Mouse (Mus musculus) embryonic facial prominence, embryonic 14.5 days (tissue): ENCODE measurements around the gene Abcd2. TPM values are rescaled to one million over a fixed set of nuclear protein-coding genes. Genes with fewer than 3 reads are reported as not detected.
A peak's percentile ranks its signal among the peaks of the same experiment; 100 is the strongest.

ENCODE experiments used
- ATAC-seq: fragments of 200-750 bp; cut with Nextera tagmentation; 2 replicates; pipeline ENCODE4 v1.8.0; 2017; ENCODE audit warnings: low read depth, moderate number of reproducible peaks, moderate TSS enrichment
- DNase-seq: peaks from one replicate; pipeline ENCODE4 v3.0.0-alpha.2; 2015; ENCODE audit warnings: low spot score
- H3K27ac ChIP-seq: fragments of 300-500 bp; sonication (generic); replicated peaks from 2 replicates; pipeline ENCODE4 v1.5.1; 2014; ENCODE audit warnings: low read depth, mild to moderate bottlenecking, low read length, moderate library complexity
- H3K27me3 ChIP-seq: fragments of 300-500 bp; sonication (generic); replicated peaks from 2 replicates; pipeline ENCODE4 v1.6.1; 2014; ENCODE audit warnings: low read length; ENCODE audit not compliant: control insufficient read depth, insufficient read depth
- H3K36me3 ChIP-seq: fragments of 300-500 bp; sonication (generic); 2 replicates; pipeline ENCODE4 v1.6.1; 2014; ENCODE audit warnings: low read length, mixed read lengths; ENCODE audit not compliant: control insufficient read depth, insufficient read depth
- H3K4me1 ChIP-seq: fragments of 300-500 bp; sonication (generic); 2 replicates; pipeline ENCODE4 v1.6.1; 2014; ENCODE audit warnings: antibody characterized with exemption, low read length; ENCODE audit not compliant: control insufficient read depth, insufficient read depth
- H3K4me2 ChIP-seq: fragments of 300-500 bp; sonication (generic); 2 replicates; pipeline ENCODE4 v1.6.1; 2014; ENCODE audit warnings: low read depth, mild to moderate bottlenecking, low read length, moderate library complexity, mixed read lengths
- H3K4me3 ChIP-seq: fragments of 300-500 bp; sonication (generic); 2 replicates; pipeline ENCODE4 v1.5.1; 2014; ENCODE audit warnings: low read depth, mild to moderate bottlenecking, low read length
- H3K9ac ChIP-seq: fragments of 300-500 bp; sonication (generic); 2 replicates; pipeline ENCODE4 v1.6.1; 2014; ENCODE audit warnings: low read depth, mild to moderate bottlenecking, low read length, moderate library complexity, mixed read lengths
- H3K9me3 ChIP-seq: fragments of 300-500 bp; sonication (generic); 2 replicates; pipeline ENCODE4 v1.6.1; 2016; ENCODE audit warnings: low read length; ENCODE audit not compliant: control insufficient read depth
- WGBS: fragments of 180-500 bp; shearing (Covaris S2); extraction: QIAGEN DNeasy Blood & Tissue Kit; methylation state at CpG from one replicate; pipeline ENCODE4 v1.1.7; 2014; 5-methylcytosine and 5-hydroxymethylcytosine counted together
- polyA plus RNA-seq: library from polyadenylated mRNA; unstranded; fragments of >200 nt; fragmentation: Nextera tagmentation; extraction: Ambion mirVana; gene quantifications from 2 replicates; pipeline ENCODE4 v1.2.1, GENCODE M21; 2014

Abcd2 gene
- polyA plus RNA-seq, 1 experiment from 2014 or later = 4.8 TPM

- peak; percentile 33; the same call in 1 of the 2 replicates for ATAC-seq
- WGBS = 56% methylated on average over 9 of the region's 9 CpGs
- no peaks in the 10 kb centered on the region for H3K27me3 ChIP-seq
These were observed 20.8 kb downstream of the Abcd2 start for GRCm38 (mm10) chr15:91170602-91171328.

GRCm38 (mm10) chr15:91167850-91168562 is 23.6 kb downstream of the Abcd2 start:
- H3K4me3 ChIP-seq = no peak overlapping the region
- ATAC-seq (peak; percentile 51; the same call in 1 of the 2 replicates), DNase-seq (peak; percentile 50)
- no peak overlapping the region for H3K9ac ChIP-seq
- H3K4me2 ChIP-seq = no peak overlapping the region
- H3K27me3 ChIP-seq = no peaks in the 10 kb centered on the region
- no peaks in the 10 kb centered on the region for H3K36me3 ChIP-seq
- H3K27ac ChIP-seq = no peak overlapping the region; the same call in 1 of the 2 replicates
- WGBS = 80% methylated on average over 13 of the region's 13 CpGs
- H3K9me3 ChIP-seq = no peaks in the 10 kb centered on the region
- H3K4me1 ChIP-seq = peaks cover 13% of the 10 kb centered on the region; the same call in 1 of the 2 replicates

More at GRCm38 (mm10) chr15:91170602-91171328, 20.8 kb downstream of the Abcd2 start:
- Histone ChIP-seq H3K4me3 (no peak overlapping the region), H3K36me3 (no peaks in the 10 kb centered on the region), H3K27ac (no peak overlapping the region), H3K9ac (no peak overlapping the region), H3K9me3 (no peaks in the 10 kb centered on the region), H3K4me2 (no peak overlapping the region), H3K4me1 (peaks cover 13% of the 10 kb centered on the region; the same call in 1 of the 2 replicates)
- DNase-seq = no peak

- Histone ChIP-seq H3K36me3 (no peaks in the 10 kb centered on the region), H3K9ac (no peak overlapping the region), H3K4me2 (no peak overlapping the region), H3K27ac (no peak overlapping the region), H3K9me3 (no peaks in the 10 kb centered on the region), H3K4me1 (no peaks in the 10 kb centered on the region), H3K4me3 (no peak overlapping the region), H3K27me3 (no peaks in the 10 kb centered on the region)
- DNase-seq = peak; percentile 60
- WGBS = 5% methylated on average over 5 of the region's 5 CpGs
- ATAC-seq = peak; percentile 41; the same call in 1 of the 2 replicates
These were observed 26.6 kb downstream of the Abcd2 start for GRCm38 (mm10) chr15:91165021-91165420.

GRCm38 (mm10) chr15:91163454-91163853 is 28.1 kb downstream of the Abcd2 start:
- H3K4me2 ChIP-seq = no peak overlapping the region
- no peaks in the 10 kb centered on the region for H3K36me3 ChIP-seq
- DNase-seq = no peak
- no peaks in the 10 kb centered on the region for H3K9me3 ChIP-seq
- no peak overlapping the region for H3K27ac ChIP-seq
- 75% methylated on average over 2 of the region's 2 CpGs for WGBS
- no peak for ATAC-seq
- H3K27me3 ChIP-seq = no peaks in the 10 kb centered on the region
- H3K4me1 ChIP-seq = no peaks in the 10 kb centered on the region
- no peak overlapping the region for H3K9ac ChIP-seq
- H3K4me3 ChIP-seq = no peak overlapping the region

- no peak overlapping the region for H3K27ac ChIP-seq
- H3K27me3 ChIP-seq = no peaks in the 10 kb centered on the region
- no peaks in the 10 kb centered on the region for H3K4me1 ChIP-seq
- no peak overlapping the region for H3K4me3 ChIP-seq
- no peaks in the 10 kb centered on the region for H3K9me3 ChIP-seq
- H3K4me2 ChIP-seq = no peak overlapping the region
- WGBS = 90% methylated on average over 5 of the region's 5 CpGs
- DNase-seq = no peak
- no peak overlapping the region for H3K9ac ChIP-seq
- no peaks in the 10 kb centered on the region for H3K36me3 ChIP-seq
- ATAC-seq = no peak
These were observed 30.4 kb downstream of the Abcd2 start for GRCm38 (mm10) chr15:91161153-91161552.

GRCm38 (mm10) chr15:91153311-91153710 is 38.3 kb downstream of the Abcd2 start:
- Histone ChIP-seq H3K27ac (no peak overlapping the region), H3K4me1 (no peaks in the 10 kb centered on the region), H3K4me3 (no peak overlapping the region), H3K9me3 (no peaks in the 10 kb centered on the region), H3K27me3 (no peaks in the 10 kb centered on the region), H3K9ac (no peak overlapping the region), H3K4me2 (no peak overlapping the region), H3K36me3 (peaks cover 4% of the 10 kb centered on the region; the same call in 1 of the 2 replicates)
- DNase-seq (peak; percentile 51), ATAC-seq (peak; percentile 55; the same call in 1 of the 2 replicates)
- WGBS = 59% methylated on average over 3 of the region's 3 CpGs

GRCm38 (mm10) chr15:91152592-91152991 is 39.0 kb downstream of the Abcd2 start:
- Histone ChIP-seq H3K9me3 (no peaks in the 10 kb centered on the region), H3K36me3 (peaks cover 5% of the 10 kb centered on the region; the same call in 1 of the 2 replicates), H3K4me1 (no peaks in the 10 kb centered on the region), H3K4me2 (no peak overlapping the region), H3K27me3 (no peaks in the 10 kb centered on the region), H3K4me3 (no peak overlapping the region), H3K9ac (no peak overlapping the region), H3K27ac (no peak overlapping the region; the same call in 1 of the 2 replicates)
- DNase-seq (peak; percentile 58), ATAC-seq (0 out of 2 replicates have a peak, but pooled peaks have one; percentile 18)
- WGBS = 29% methylated on average over 1 of the region's 1 CpGs

- H3K27ac ChIP-seq = no peak overlapping the region
- no peaks in the 10 kb centered on the region for H3K36me3 ChIP-seq
- DNase-seq (no peak), ATAC-seq (no peak)
- no peaks in the 10 kb centered on the region for H3K4me1 ChIP-seq
- H3K27me3 ChIP-seq = no peaks in the 10 kb centered on the region
- 71% methylated on average over 4 of the region's 4 CpGs for WGBS
- H3K4me3 ChIP-seq = no peak overlapping the region
- H3K9ac ChIP-seq = no peak overlapping the region
- H3K4me2 ChIP-seq = no peak overlapping the region
- no peaks in the 10 kb centered on the region for H3K9me3 ChIP-seq
These were observed 67.0 kb downstream of the Abcd2 start for GRCm38 (mm10) chr15:91124584-91124983.
